Mouse (Mus musculus) limb, embryonic 15.5 days (tissue): ENCODE measurements around the gene Krt2. TPM values are rescaled to one million over a fixed set of nuclear protein-coding genes. Genes with fewer than 3 reads are reported as not detected.

Experiments used
- ATAC-seq: fragments of 200-750 bp; cut with Nextera tagmentation; 2 replicates; pipeline ENCODE4 v1.8.0; 2017; ENCODE audit warnings: low read depth, moderate TSS enrichment; ENCODE audit not compliant: insufficient number of reproducible peaks, low FRiP score, low TSS enrichment
- H3K27ac ChIP-seq: fragments of 300-500 bp; sonication (generic); 2 replicates; pipeline ENCODE4 v1.5.1; 2015; ENCODE audit warnings: moderate library complexity, mild to moderate bottlenecking, inconsistent platforms
- H3K27me3 ChIP-seq: fragments of 300-500 bp; sonication (generic); 2 replicates; pipeline ENCODE4 v1.6.1; 2015; ENCODE audit warnings: inconsistent platforms
- H3K36me3 ChIP-seq: fragments of 300-500 bp; sonication (generic); 2 replicates; pipeline ENCODE4 v1.6.1; 2015; ENCODE audit warnings: inconsistent platforms
- H3K4me1 ChIP-seq: fragments of 300-500 bp; sonication (generic); 2 replicates; pipeline ENCODE4 v1.6.1; 2015; ENCODE audit warnings: inconsistent platforms
- H3K4me2 ChIP-seq: fragments of 300-500 bp; sonication (generic); 2 replicates; pipeline ENCODE4 v1.6.1; 2015; ENCODE audit warnings: mild to moderate bottlenecking, inconsistent platforms
- H3K4me3 ChIP-seq: fragments of 300-500 bp; sonication (generic); 2 replicates; pipeline ENCODE4 v1.5.1; 2015; ENCODE audit warnings: mild to moderate bottlenecking, inconsistent platforms
- H3K9ac ChIP-seq: fragments of 300-500 bp; sonication (generic); 2 replicates; pipeline ENCODE4 v1.6.1; 2015; ENCODE audit warnings: inconsistent platforms
- H3K9me3 ChIP-seq: fragments of 300-500 bp; sonication (generic); 2 replicates; pipeline ENCODE4 v1.6.1; 2016; ENCODE audit warnings: inconsistent platforms
- WGBS: fragments of 180-500 bp; shearing (Covaris S2); methylation state at CpG from one replicate; pipeline ENCODE4 v1.1.7; 2015; 5-methylcytosine and 5-hydroxymethylcytosine counted together
- polyA plus RNA-seq: library from polyadenylated mRNA; unstranded; fragments of >200 nt; fragmentation: Nextera tagmentation; extraction: Ambion mirVana; gene quantifications from 2 replicates; pipeline ENCODE4 v1.2.1, GENCODE M21; 2015

Krt2 gene
- polyA plus RNA-seq: 0.87 and 1.2 TPM in 2 replicates

DNA sequence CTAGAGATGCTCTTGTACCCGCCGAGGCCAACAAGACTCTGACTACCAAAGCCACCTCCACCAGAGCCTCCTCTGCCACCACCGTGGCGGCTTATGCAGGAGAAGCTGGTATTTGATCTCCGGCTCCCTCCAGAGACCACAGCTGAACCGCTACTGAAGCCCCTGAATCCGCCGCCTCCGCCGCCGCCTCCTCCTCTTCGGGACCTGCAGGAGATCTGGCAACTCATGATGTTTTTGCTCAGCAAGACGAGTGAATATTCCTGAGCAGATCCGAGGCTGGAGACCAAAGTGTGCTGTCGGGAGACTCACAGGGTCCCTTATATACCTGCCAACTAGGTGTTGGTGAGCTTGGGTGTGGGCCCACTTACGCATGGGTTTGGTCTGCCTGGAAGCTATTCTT is at the start of gene Krt2:
TSS of gene Krt2 (minus strand) at position 295 of the 400 bp plus-strand sequence.
- no peak within 1 kb of the TSS for H3K4me2 ChIP-seq
- WGBS: 79% methylated on average over 16 of the region's 16 CpGs
- no peak for ATAC-seq

DNA sequence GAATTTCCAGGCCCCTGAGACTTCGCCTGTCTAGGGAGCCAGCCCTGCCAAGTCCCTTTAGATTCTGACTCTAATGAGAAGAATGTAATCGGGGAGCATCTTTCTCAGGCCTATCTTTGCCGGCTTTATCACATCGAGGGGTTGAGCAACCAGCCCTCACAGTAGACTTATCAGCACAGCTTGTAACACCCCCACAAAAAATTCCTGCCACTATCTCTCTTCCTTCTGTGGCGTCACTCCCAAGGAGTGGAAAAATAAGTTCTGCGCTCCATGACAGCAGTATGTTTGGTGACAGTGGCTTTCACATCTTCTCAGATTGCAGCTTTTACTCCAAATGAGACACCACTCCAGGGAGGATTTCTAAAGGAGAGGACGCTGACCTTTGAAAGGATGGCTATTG is 48.8 kb upstream of the Krt2 start:
- 82% methylated on average over 7 of the region's 7 CpGs for WGBS
- Histone ChIP-seq H3K9ac (no peak overlapping the region), H3K27ac (no peak overlapping the region), H3K36me3 (no peaks in the 10 kb centered on the region), H3K4me2 (no peak overlapping the region), H3K4me3 (no peak overlapping the region), H3K9me3 (no peaks in the 10 kb centered on the region), H3K27me3 (peaks cover 12% of the 10 kb centered on the region; the same call in 1 of the 2 replicates), H3K4me1 (no peaks in the 10 kb centered on the region)
- ATAC-seq: no peak

More for the DNA sequence above, at the start of gene Krt2:
- Histone ChIP-seq H3K4me3 (no peak within 1 kb of the TSS), H3K36me3 (no peaks in the 10 kb centered on the region), H3K27ac (no peak within 1 kb of the TSS), H3K27me3 (peaks cover 4% of the 10 kb centered on the region; the same call in 1 of the 2 replicates), H3K9ac (no peak within 1 kb of the TSS), H3K9me3 (no peaks in the 10 kb centered on the region), H3K4me1 (0 out of 2 replicates have a peak, but pooled peaks cover 5% of the 10 kb centered on the region)

GRCm38 (mm10) chr15:101860421-101861130 is 42.6 kb upstream of the Krt2 start:
- Histone ChIP-seq H3K9ac (no peak overlapping the region), H3K27me3 (peaks cover 57% of the 10 kb centered on the region), H3K4me1 (peaks cover 15% of the 10 kb centered on the region), H3K36me3 (no peaks in the 10 kb centered on the region), H3K4me3 (no peak overlapping the region), H3K27ac (no peak overlapping the region), H3K9me3 (no peaks in the 10 kb centered on the region), H3K4me2 (no peak overlapping the region)
- ATAC-seq: no peak
- 54% methylated on average over 13 of the region's 13 CpGs for WGBS

GRCm38 (mm10) chr15:101859735-101860170 is 41.8 kb upstream of the Krt2 start:
- Histone ChIP-seq H3K9me3 (no peaks in the 10 kb centered on the region), H3K27ac (peak overlapping the region; percentile 58; the same call in 1 of the 2 replicates)
- WGBS: under 1% methylated on average over 32 of the region's 33 CpGs

GRCm38 (mm10) chr15:101858673-101859425 is 40.9 kb upstream of the Krt2 start:
- peaks cover 72% of the 10 kb centered on the region for H3K27me3 ChIP-seq
- no peaks in the 10 kb centered on the region for H3K9me3 ChIP-seq
- H3K27ac ChIP-seq: peak overlapping the region; percentile 58
- H3K4me1 ChIP-seq: peaks cover 18% of the 10 kb centered on the region
- H3K36me3 ChIP-seq: no peaks in the 10 kb centered on the region
- H3K4me3 ChIP-seq: no peak overlapping the region
- no peak overlapping the region for H3K9ac ChIP-seq
- peak overlapping the region; percentile 77 for H3K4me2 ChIP-seq
- 5% methylated on average over 11 of the region's 11 CpGs for WGBS
- no peak for ATAC-seq

More at GRCm38 (mm10) chr15:101859735-101860170, 41.8 kb upstream of the Krt2 start:
- ATAC-seq: no peak
- H3K36me3 ChIP-seq: no peaks in the 10 kb centered on the region
- H3K4me3 ChIP-seq: peak overlapping the region; percentile 42
- peak overlapping the region; percentile 77 for H3K4me2 ChIP-seq
- peaks cover 18% of the 10 kb centered on the region for H3K4me1 ChIP-seq
- peaks cover 65% of the 10 kb centered on the region for H3K27me3 ChIP-seq
- 0 out of 2 replicates have a peak overlapping the region, but pooled peaks have one; percentile 5 for H3K9ac ChIP-seq

GRCm38 (mm10) chr15:101856696-101857095 is 38.7 kb upstream of the Krt2 start:
- Histone ChIP-seq H3K27ac (peak overlapping the region; percentile 57), H3K4me1 (peaks cover 18% of the 10 kb centered on the region), H3K36me3 (no peaks in the 10 kb centered on the region), H3K27me3 (peaks cover 80% of the 10 kb centered on the region), H3K9me3 (no peaks in the 10 kb centered on the region), H3K4me3 (no peak overlapping the region), H3K9ac (no peak overlapping the region), H3K4me2 (no peak overlapping the region)
- WGBS: 52% methylated on average over 5 of the region's 5 CpGs
- ATAC-seq: no peak

- no peak overlapping the region for H3K9ac ChIP-seq
- H3K9me3 ChIP-seq: no peaks in the 10 kb centered on the region
- no peaks in the 10 kb centered on the region for H3K36me3 ChIP-seq
- no peak overlapping the region for H3K4me2 ChIP-seq
- no peak overlapping the region for H3K4me3 ChIP-seq
- peaks cover 77% of the 10 kb centered on the region for H3K27me3 ChIP-seq
- peaks cover 18% of the 10 kb centered on the region for H3K4me1 ChIP-seq
- H3K27ac ChIP-seq: no peak overlapping the region
- WGBS: 54% methylated on average over 3 of the region's 3 CpGs
- no peak for ATAC-seq
These were observed 37.8 kb upstream of the Krt2 start for GRCm38 (mm10) chr15:101855732-101856131.

DNA sequence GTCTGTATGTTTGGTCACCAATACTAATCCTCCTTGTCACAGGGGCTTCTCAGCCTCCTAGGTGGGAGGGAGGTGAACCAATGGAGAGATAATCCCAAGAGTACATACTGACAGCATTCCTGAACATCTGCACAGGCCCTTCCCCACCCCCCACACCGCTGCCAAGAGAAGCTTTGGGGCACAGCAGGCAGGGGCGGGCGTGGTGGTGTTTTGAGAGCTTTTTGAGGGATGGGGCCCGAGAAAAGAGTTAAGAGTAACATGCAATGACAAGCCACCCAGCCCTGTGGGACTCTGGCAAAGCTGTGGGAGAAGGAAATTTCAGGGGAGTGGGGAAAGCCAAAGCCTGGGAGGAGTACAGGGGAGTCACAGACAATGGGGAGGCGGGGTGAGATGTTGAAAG is 36.3 kb upstream of the Krt2 start:
- Histone ChIP-seq H3K9ac (no peak overlapping the region), H3K9me3 (no peaks in the 10 kb centered on the region), H3K4me1 (peaks cover 8% of the 10 kb centered on the region), H3K36me3 (no peaks in the 10 kb centered on the region), H3K4me2 (no peak overlapping the region), H3K27me3 (peaks cover 62% of the 10 kb centered on the region), H3K27ac (0 out of 2 replicates have a peak overlapping the region, but pooled peaks have one; percentile 43), H3K4me3 (no peak overlapping the region)
- whole genome bisulfite sequencing: 9% methylated on average over 5 of the region's 5 CpGs
- ATAC-seq: no peak

DNA sequence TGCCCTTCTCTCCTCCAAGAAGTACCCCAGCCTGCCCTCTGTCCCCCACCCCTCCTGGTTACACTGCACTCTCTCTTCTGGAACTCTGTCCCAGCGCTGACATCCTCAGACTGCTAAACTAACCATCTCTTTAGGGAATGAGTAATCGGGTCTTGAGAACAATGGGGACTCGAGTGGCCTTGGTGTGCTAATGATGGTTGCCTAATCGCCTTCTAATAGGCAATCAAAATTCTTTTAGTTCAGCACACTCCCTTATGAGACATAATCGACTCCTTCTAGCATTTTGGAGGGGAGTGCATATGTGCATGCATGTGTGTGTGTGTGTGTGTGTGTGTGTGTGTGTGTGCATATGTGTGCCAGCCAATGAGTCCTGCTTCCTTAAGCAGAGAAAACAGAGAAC is 34.6 kb upstream of the Krt2 start:
- Histone ChIP-seq H3K4me2 (no peak overlapping the region), H3K9me3 (no peaks in the 10 kb centered on the region), H3K36me3 (no peaks in the 10 kb centered on the region), H3K27ac (no peak overlapping the region), H3K27me3 (peaks cover 47% of the 10 kb centered on the region), H3K4me3 (no peak overlapping the region), H3K4me1 (0 out of 2 replicates have a peak, but pooled peaks cover 3% of the 10 kb centered on the region), H3K9ac (no peak overlapping the region)
- 21% methylated on average over 5 of the region's 5 CpGs for WGBS
- no peak for ATAC-seq

DNA sequence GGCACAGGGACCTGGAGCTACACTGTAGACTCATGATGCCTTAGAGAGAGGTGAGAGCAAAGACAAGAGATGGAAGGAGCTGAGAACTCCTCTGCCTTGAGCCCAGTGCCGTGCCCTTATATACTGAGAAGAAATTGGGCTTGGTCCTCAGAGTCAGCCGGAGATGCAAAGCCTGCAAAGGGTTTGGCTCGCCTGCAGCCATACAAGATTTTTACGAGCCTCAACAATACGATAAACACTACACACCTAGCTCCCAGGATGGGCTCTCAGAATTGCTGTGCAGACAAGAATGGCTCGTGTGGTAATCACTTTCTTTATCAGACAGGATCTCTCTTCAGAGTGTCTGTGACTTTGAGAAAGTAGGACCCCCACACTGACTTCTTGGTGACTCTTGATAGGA is 32.7 kb upstream of the Krt2 start, which contains the start of gene Krt1:
TSS of gene Krt1 (minus strand) at position 101 of the 400 bp plus-strand sequence.
- 52% methylated on average over 6 of the region's 6 CpGs for WGBS
- H3K27me3 ChIP-seq: peaks cover 40% of the 10 kb centered on the region

GRCm38 (mm10) chr15:101845971-101846403 is 28.0 kb upstream of the Krt2 start:
- Histone ChIP-seq H3K27me3 (peaks cover 17% of the 10 kb centered on the region), H3K4me2 (peak overlapping the region; percentile 87), H3K4me1 (peaks cover 8% of the 10 kb centered on the region), H3K9me3 (no peaks in the 10 kb centered on the region), H3K36me3 (no peaks in the 10 kb centered on the region), H3K27ac (0 out of 2 replicates have a peak overlapping the region, but pooled peaks have one; percentile 35), H3K9ac (peak overlapping the region; percentile 24; the same call in 1 of the 2 replicates), H3K4me3 (peak overlapping the region; percentile 52)
- WGBS: 2% methylated on average over 34 of the region's 37 CpGs
- no peak for ATAC-seq

More for the DNA sequence above, 32.7 kb upstream of the Krt2 start, which contains the start of gene Krt1:
- peaks cover 9% of the 10 kb centered on the region for H3K4me1 ChIP-seq
- H3K36me3 ChIP-seq: no peaks in the 10 kb centered on the region
- H3K4me3 ChIP-seq: 0 out of 2 replicates have a peak within 1 kb of the TSS, but pooled peaks have one; percentile 10
- peak; percentile 55; the same call in 1 of the 2 replicates for ATAC-seq
- no peaks in the 10 kb centered on the region for H3K9me3 ChIP-seq
- H3K9ac ChIP-seq: no peak within 1 kb of the TSS
- no peak within 1 kb of the TSS for H3K4me2 ChIP-seq
- H3K27ac ChIP-seq: 0 out of 2 replicates have a peak within 1 kb of the TSS, but pooled peaks have one; percentile 1
